Mouse (Mus musculus) midbrain, postnatal 0 days (tissue): Measurements from ENCODE around the gene Rif1. TPM values are rescaled to one million over a fixed set of nuclear protein-coding genes. Genes with fewer than 3 reads are reported as not detected.

ENCODE experiments used
- ATAC-seq: fragments of 200-750 bp; cut with Nextera tagmentation; 2 replicates; pipeline ENCODE4 v1.8.0; 2017; ENCODE audit warnings: moderate number of reproducible peaks, mild to moderate bottlenecking, moderate TSS enrichment, moderate library complexity; ENCODE audit not compliant: low FRiP score
- DNase-seq: peaks from one replicate; pipeline ENCODE4 v3.0.0-alpha.2; 2015; ENCODE audit warnings: low spot score
- H3K27ac ChIP-seq: fragments of 300-500 bp; sonication (generic); 2 replicates; pipeline ENCODE4 v1.5.1; 2014; ENCODE audit warnings: low read depth, mild to moderate bottlenecking, low read length, mixed read lengths
- H3K27me3 ChIP-seq: fragments of 300-500 bp; sonication (generic); 2 replicates; pipeline ENCODE4 v1.6.1; 2014; ENCODE audit warnings: low read length, control low read depth, mixed read lengths; ENCODE audit not compliant: insufficient read depth
- H3K36me3 ChIP-seq: fragments of 300-500 bp; sonication (generic); 2 replicates; pipeline ENCODE4 v1.6.1; 2014; ENCODE audit warnings: low read length, control low read depth, mixed read lengths; ENCODE audit not compliant: insufficient read depth
- H3K4me1 ChIP-seq: fragments of 300-500 bp; sonication (generic); 2 replicates; pipeline ENCODE4 v1.6.1; 2014; ENCODE audit warnings: mild to moderate bottlenecking, control low read depth, antibody characterized with exemption, low read length, mixed read lengths; ENCODE audit not compliant: insufficient read depth
- H3K4me2 ChIP-seq: fragments of 300-500 bp; sonication (generic); 2 replicates; pipeline ENCODE4 v1.6.1; 2014; ENCODE audit warnings: low read depth, mild to moderate bottlenecking, low read length, mixed read lengths; ENCODE audit not compliant: poor library complexity, severe bottlenecking
- H3K4me3 ChIP-seq: fragments of 300-500 bp; sonication (generic); 2 replicates; pipeline ENCODE4 v1.5.1; 2014; ENCODE audit warnings: low read depth, mild to moderate bottlenecking, low read length, moderate library complexity
- H3K9ac ChIP-seq: fragments of 300-500 bp; sonication (generic); replicated peaks from 2 replicates; pipeline ENCODE4 v1.6.1; 2014; ENCODE audit warnings: mild to moderate bottlenecking, low read length, moderate library complexity, mixed read lengths; ENCODE audit not compliant: poor library complexity, severe bottlenecking
- H3K9me3 ChIP-seq: fragments of 300-500 bp; sonication (generic); 2 replicates; pipeline ENCODE4 v1.6.1; 2016; ENCODE audit warnings: low read length, control low read depth
- CTCF ChIP-seq: IDR thresholded peaks from 2 replicates; pipeline ENCODE4 v1.5.1; 2016; ENCODE audit warnings: antibody characterized with exemption, mild to moderate bottlenecking
- WGBS: fragments of 180-500 bp; shearing (Covaris S2); extraction: QIAGEN DNeasy Blood & Tissue Kit; methylation state at CpG from one replicate; pipeline ENCODE4 v1.1.7; 2014; 5-methylcytosine and 5-hydroxymethylcytosine counted together
- polyA plus RNA-seq: library from polyadenylated mRNA; unstranded; fragments of >200 nt; fragmentation: Nextera tagmentation; extraction: Ambion mirVana; gene quantifications from 2 replicates; pipeline ENCODE4 v1.2.1, GENCODE M21; 2015
- total RNA-seq: library from RNA; depleted of rRNA; stranded (reverse); fragments of >200 nt; gene quantifications from 2 replicates; pipeline ENCODE4 v1.2.3, GENCODE M21; 2014; rRNA removed

The Rif1 gene
- total RNA-seq (17.2 and 31.3 TPM in 2 replicates), polyA plus RNA-seq (8.1 and 13.8 TPM in 2 replicates)

- Histone ChIP-seq H3K4me3 (peak within 1 kb of the TSS; percentile 88), H3K27me3 (no peaks in the 10 kb centered on the region), H3K4me1 (0 out of 2 replicates have a peak, but pooled peaks cover 3% of the 10 kb centered on the region), H3K9me3 (no peaks in the 10 kb centered on the region), H3K9ac (peak within 1 kb of the TSS; percentile 68), H3K36me3 (no peaks in the 10 kb centered on the region), H3K27ac (peak within 1 kb of the TSS; percentile 55), H3K4me2 (peak within 1 kb of the TSS; percentile 74)
- WGBS, result 1% methylated on average over 41 of the region's 72 CpGs
- ATAC-seq (peak; percentile 95), DNase-seq (peak; percentile 84)
- TF ChIP-seq CTCF, result no peak
Measured at GRCm38 (mm10) chr2:52072491-52073140, at the start of gene Rif1. Gene Rif1 (plus strand): TSS chr2:52072832.

- Histone ChIP-seq H3K9ac (no peak overlapping the region), H3K36me3 (no peaks in the 10 kb centered on the region), H3K4me3 (no peak overlapping the region), H3K27me3 (no peaks in the 10 kb centered on the region), H3K27ac (no peak overlapping the region), H3K9me3 (no peaks in the 10 kb centered on the region), H3K4me1 (no peaks in the 10 kb centered on the region), H3K4me2 (no peak overlapping the region)
- DNase-seq (no peak), ATAC-seq (no peak)
- WGBS, result 78% methylated on average over 4 of the region's 4 CpGs
- TF ChIP-seq CTCF, result no peak
Measured at GRCm38 (mm10) chr2:52027061-52027460, 45.6 kb upstream of the Rif1 start.

- Histone ChIP-seq H3K9me3 (no peaks in the 10 kb centered on the region), H3K4me2 (no peak overlapping the region), H3K4me3 (no peak overlapping the region), H3K36me3 (no peaks in the 10 kb centered on the region), H3K9ac (no peak overlapping the region), H3K27ac (no peak overlapping the region), H3K27me3 (no peaks in the 10 kb centered on the region), H3K4me1 (no peaks in the 10 kb centered on the region)
- DNase-seq (no peak), ATAC-seq (no peak)
- 90% methylated on average over 3 of the region's 3 CpGs for WGBS
- TF ChIP-seq CTCF, result peak; percentile 27; the same call in 1 of the 2 replicates
Measured at GRCm38 (mm10) chr2:52029426-52029825, 43.2 kb upstream of the Rif1 start.

GRCm38 (mm10) chr2:52031491-52031890, 41.1 kb upstream of the Rif1 start:
- Histone ChIP-seq H3K4me3 (no peak overlapping the region), H3K4me1 (no peaks in the 10 kb centered on the region), H3K27ac (no peak overlapping the region), H3K4me2 (no peak overlapping the region), H3K36me3 (no peaks in the 10 kb centered on the region), H3K27me3 (no peaks in the 10 kb centered on the region), H3K9ac (no peak overlapping the region), H3K9me3 (no peaks in the 10 kb centered on the region)
- no peak for DNase-seq
- 81% methylated on average over 4 of the region's 4 CpGs for WGBS
- no peak for TF ChIP-seq CTCF
- no peak for ATAC-seq

GRCm38 (mm10) chr2:52034601-52035000, 38.0 kb upstream of the Rif1 start:
- Histone ChIP-seq H3K4me2 (no peak overlapping the region), H3K27me3 (no peaks in the 10 kb centered on the region), H3K9ac (no peak overlapping the region), H3K36me3 (no peaks in the 10 kb centered on the region), H3K27ac (no peak overlapping the region), H3K9me3 (no peaks in the 10 kb centered on the region), H3K4me3 (no peak overlapping the region), H3K4me1 (no peaks in the 10 kb centered on the region)
- DNase-seq, result no peak
- TF ChIP-seq CTCF, result no peak
- WGBS, result 87% methylated on average over 4 of the region's 4 CpGs
- ATAC-seq, result no peak

GRCm38 (mm10) chr2:52035144-52035543, 37.5 kb upstream of the Rif1 start:
- TF ChIP-seq CTCF, result no peak
- ATAC-seq, result no peak

More at GRCm38 (mm10) chr2:52035144-52035543, 37.5 kb upstream of the Rif1 start:
- Histone ChIP-seq H3K27ac (no peak overlapping the region), H3K9me3 (no peaks in the 10 kb centered on the region), H3K9ac (no peak overlapping the region), H3K36me3 (no peaks in the 10 kb centered on the region), H3K27me3 (no peaks in the 10 kb centered on the region), H3K4me2 (no peak overlapping the region), H3K4me3 (no peak overlapping the region), H3K4me1 (no peaks in the 10 kb centered on the region)
- WGBS, result 73% methylated on average over 4 of the region's 4 CpGs
- DNase-seq, result no peak
